ENCODE assay signal across 23 mouse cellular contexts in the genomic region with DNA sequence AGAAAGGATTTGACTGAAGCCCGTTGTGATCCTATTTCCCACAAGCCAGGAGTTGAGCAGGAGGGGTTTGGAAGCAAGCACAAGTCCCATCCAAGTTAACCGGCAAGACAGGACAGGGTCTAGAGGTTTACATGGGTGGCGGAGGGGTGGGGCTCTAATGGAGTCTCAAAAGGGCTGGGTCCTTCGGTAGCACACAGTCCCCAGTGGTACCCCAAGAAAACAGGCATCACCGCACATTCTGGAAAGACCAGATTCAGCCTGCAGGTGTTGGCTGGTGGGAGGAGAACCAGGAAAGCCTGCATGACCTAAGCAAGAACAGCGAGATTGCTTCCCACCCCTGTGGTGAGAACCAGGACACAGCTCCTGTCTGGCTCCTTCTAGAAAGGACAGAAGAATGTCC.
A peak's percentile ranks its signal among the peaks of the same experiment; 100 is the strongest.
DNase-seq lines count a peak whose midpoint lies in the region; ATAC-seq and TF ChIP-seq lines count a peak whose summit lies in the region.
"Had no signal": no experiment of that assay in that cellular context is flagged by ENCODE, and none has a peak within 500 bp of the region (broad histone marks: within the 10 kb centered on the region; RNA-seq: fewer than 3 reads in every experiment).

No protein-coding gene starts in this region.

- 76% methylated on average over 6 of the region's 6 CpGs for WGBS in heart, embryonic 12.5 days
- WGBS in limb, embryonic 14.5 days = 68% methylated on average over 6 of the region's 6 CpGs

- no peak overlapping the region for H3K4me3 ChIP-seq in heart, embryonic 12.5 days
- H3K4me3 ChIP-seq in limb, embryonic 14.5 days (replicated peaks; ENCODE audit: low read length) = no peak overlapping the region
- H3K4me3 ChIP-seq: forebrain, embryonic 13.5 days; hindbrain, embryonic 15.5 days; intestine, embryonic 15.5 days; limb, embryonic 12.5 days; myocyte had no signal

- H3K9ac ChIP-seq in heart, embryonic 12.5 days = no peak overlapping the region
- no peak overlapping the region for H3K9ac ChIP-seq in limb, embryonic 14.5 days (ENCODE audit: low read depth, low read length, severe bottlenecking)
- H3K9ac ChIP-seq: forebrain, embryonic 13.5 days; hindbrain, embryonic 15.5 days; intestine, embryonic 15.5 days; limb, embryonic 12.5 days had no signal

- no peak for TF ChIP-seq POLR2A in limb, embryonic 14.5 days (IDR thresholded peaks at IDR 0.05; ENCODE audit: borderline replicate concordance, extremely low read depth, insufficient read depth, insufficient read length)

- peak; percentile 85 for DNase-seq in heart, adult 11 months
- peak; percentile 62 for DNase-seq in urinary bladder, postnatal 14 days (ENCODE audit: low spot score)
- DNase-seq in urinary bladder, postnatal 4 days (ENCODE audit: low spot score in 2 of 2) = no peak
- DNase-seq in limb, embryonic 14.5 days (ENCODE audit: low spot score) = no peak
- no peak for DNase-seq in adrenal gland, postnatal 4 days (ENCODE audit: low spot score in 2 of 2)
- DNase-seq in cerebellum, adult 11-12 months = no peak
- DNase-seq in left cerebral cortex, adult 8-10 months (ENCODE audit: low spot score in 2 of 2) = no peak
- DNase-seq: adrenal gland, adult 2 months; cerebellum, adult 2 months; cerebellum, postnatal 36 days; embryo, embryonic 11 days; heart, postnatal 4 days; kidney, adult 8-10 months; kidney, postnatal 10 days; lung, postnatal 4 days; thymus, postnatal 25 days had no signal

- no peak overlapping the region for H3K4me2 ChIP-seq in heart, embryonic 12.5 days
- H3K4me2 ChIP-seq in limb, embryonic 14.5 days (replicated peaks; ENCODE audit: low read depth, low read length, severe bottlenecking) = no peak overlapping the region
- H3K4me2 ChIP-seq: forebrain, embryonic 13.5 days; hindbrain, embryonic 15.5 days; intestine, embryonic 15.5 days; limb, embryonic 12.5 days had no signal

- peaks cover 19% of the 10 kb centered on the region for H3K36me3 ChIP-seq in heart, embryonic 12.5 days
- no peaks in the 10 kb centered on the region for H3K36me3 ChIP-seq in limb, embryonic 14.5 days (ENCODE audit: control insufficient read depth, insufficient read depth, low read length)
- H3K36me3 ChIP-seq: intestine, embryonic 15.5 days; limb, embryonic 12.5 days had no signal

- H3K27me3 ChIP-seq in heart, embryonic 12.5 days (replicated peaks) = no peaks in the 10 kb centered on the region
- H3K27me3 ChIP-seq in limb, embryonic 14.5 days (ENCODE audit: control insufficient read depth, insufficient read depth, low read length) = no peaks in the 10 kb centered on the region
- H3K27me3 ChIP-seq: forebrain, embryonic 13.5 days; hindbrain, embryonic 15.5 days; intestine, embryonic 15.5 days had no signal

- H3K27ac ChIP-seq in heart, embryonic 12.5 days (ENCODE audit: poor library complexity, severe bottlenecking) = no peak overlapping the region
- 0 out of 2 replicates have a peak overlapping the region, but pooled peaks have one; percentile 1 for H3K27ac ChIP-seq in limb, embryonic 14.5 days (replicated peaks; ENCODE audit: low read depth, low read length)
- H3K27ac ChIP-seq: forebrain, embryonic 13.5 days; hindbrain, embryonic 15.5 days; intestine, embryonic 15.5 days had no signal

- H3K4me1 ChIP-seq in heart, embryonic 12.5 days (replicated peaks) = peaks cover 29% of the 10 kb centered on the region
- H3K4me1 ChIP-seq in limb, embryonic 14.5 days (ENCODE audit: control insufficient read depth, insufficient read depth, low read length) = peaks cover 9% of the 10 kb centered on the region
- H3K4me1 ChIP-seq: hindbrain, embryonic 15.5 days had no signal

- no peaks in the 10 kb centered on the region for H3K9me3 ChIP-seq in heart, embryonic 12.5 days (replicated peaks)
- H3K9me3 ChIP-seq in limb, embryonic 14.5 days (ENCODE audit: control insufficient read depth, low read length) = no peaks in the 10 kb centered on the region
- H3K9me3 ChIP-seq: forebrain, embryonic 13.5 days; hindbrain, embryonic 15.5 days; intestine, embryonic 15.5 days; limb, embryonic 12.5 days had no signal

- no peak for ATAC-seq in heart, embryonic 12.5 days (ENCODE audit: insufficient number of reproducible peaks, low FRiP score)
- no peak for ATAC-seq in limb, embryonic 14.5 days (ENCODE audit: low FRiP score, low read depth)
- ATAC-seq: forebrain, embryonic 13.5 days; intestine, embryonic 15.5 days; midbrain, embryonic 16.5 days had no signal

Comparison
In these comparisons a context has a peak if more than half of its experiments do, and no peak if none do; other contexts are left out.
1. DNase-seq: peak in heart, adult 11 months (single experiment) and urinary bladder, postnatal 14 days (single experiment); none in urinary bladder, postnatal 4 days (0 of 2), limb, embryonic 14.5 days (single experiment), adrenal gland, postnatal 4 days (0 of 2), cerebellum, adult 11-12 months (single experiment) and left cerebral cortex, adult 8-10 months (0 of 2).